Mouse (Mus musculus): ENCODE data around the gene Scin. TPM values are rescaled to one million over a fixed set of nuclear protein-coding genes. Genes with fewer than 3 reads are reported as not detected.

Scin gene
- total and polyA plus RNA-seq, 3 experiments = 0.84 to 2.1 (median 1.1) TPM

GRCm38 (mm10) chr12:40009866-40010265 is 124.2 kb downstream of the Scin start:
- Histone ChIP-seq H3K4me1 (ENCODE audit: control insufficient read depth, insufficient read depth, low read length) (no peaks in the 10 kb centered on the region), H3K79me2 (replicated peaks; ENCODE audit: control insufficient read depth, insufficient read depth, low read length) (no peaks in the 10 kb centered on the region), H3K4me3 (no peak overlapping the region), H3K27ac (no peak overlapping the region), H3K36me3 (ENCODE audit: control insufficient read depth, insufficient read depth, low read length) (no peaks in the 10 kb centered on the region), H3K9ac (ENCODE audit: low read depth, low read length) (no peak overlapping the region), H3K27me3 (ENCODE audit: control insufficient read depth, insufficient read depth, low read length) (no peaks in the 10 kb centered on the region)
- no peak for DNase-seq
- intact Hi-C loops (cut with DNase I) = no loop called here
- TF ChIP-seq EP300 (IDR thresholded peaks at IDR 0.05; ENCODE audit: insufficient read depth, low read depth, low read length) (no peak), POLR2A (IDR thresholded peaks at IDR 0.05; ENCODE audit: insufficient read depth, low read depth, low read length) (no peak), CTCF (IDR thresholded peaks at IDR 0.05) (no peak)
- 39% methylated on average over 2 of the region's 2 CpGs for WGBS

Other genes with a start within 250 kb of the Scin start
- 10 to 100 TPM; 23.8 to 25.9 TPM for gene Arl4a, start 96.2 kb downstream of the Scin start, total RNA-seq (2021)
- 8.6 and 12.9 TPM in 2 replicates for gene Arl4a, start 96.2 kb downstream of the Scin start, polyA plus RNA-seq (2012; rRNA removed)
- gene Lsmem1, start 65.3 kb upstream of the Scin start, total RNA-seq (2021) = 10 to 100 TPM; 43.2 to 45.4 TPM
- gene Lsmem1, start 65.3 kb upstream of the Scin start, polyA plus RNA-seq (2012; rRNA removed) = 22.2 and 39.4 TPM in 2 replicates
- gene Ifrd1, start 114.3 kb upstream of the Scin start, total RNA-seq (2021) = 10 to 100 TPM; 85.1 to 87.6 TPM
- gene Ifrd1, start 114.3 kb upstream of the Scin start, polyA plus RNA-seq (2012; rRNA removed) = 14.1 and 34.8 TPM in 2 replicates

All from heart, adult 2 months (tissue).